Mouse (Mus musculus): ENCODE measurements at regions not wholly inside any gene's neighbourhood (a gene's known extent, or its start where the extent isn't known, plus 50 kb on each side); places are given as distances from the start of the nearest gene placed in this dataset.

DNA sequence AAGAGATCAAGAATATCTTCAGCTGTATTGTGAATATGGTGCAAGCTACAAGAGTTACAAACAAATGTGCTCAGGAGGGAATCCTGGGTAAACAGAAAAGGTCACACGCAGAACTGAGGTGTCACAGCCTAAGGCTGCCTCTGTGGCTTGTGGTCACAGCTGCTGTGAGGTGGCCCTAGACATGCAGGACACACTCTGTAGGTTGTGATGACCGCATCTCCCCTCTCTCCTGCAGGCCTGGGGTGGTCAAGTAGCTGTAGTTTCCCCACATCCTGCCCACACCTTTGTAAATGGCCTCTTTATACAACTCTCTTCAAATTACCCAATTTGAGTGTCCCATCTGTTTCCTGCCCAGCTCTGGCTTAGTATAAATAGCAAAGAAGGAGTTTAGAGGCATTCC lies 75.6 kb upstream of the Ppm1b start:
- ATAC-seq (replicated peaks; ENCODE audit: low FRiP score, poor library complexity, severe bottlenecking), result no peak

- no peak for ATAC-seq (replicated peaks; ENCODE audit: low FRiP score, poor library complexity, severe bottlenecking)
These were observed 68.0 kb upstream of the Ppm1b start for GRCm38 (mm10) chr17:84888525-84888924.

GRCm38 (mm10) chr17:84890871-84891599 lies 65.5 kb upstream of the Ppm1b start:
- no peak for ATAC-seq (replicated peaks; ENCODE audit: low FRiP score, poor library complexity, severe bottlenecking)

- no peak for ATAC-seq (replicated peaks; ENCODE audit: low FRiP score, poor library complexity, severe bottlenecking)
These were observed 63.1 kb upstream of the Ppm1b start for GRCm38 (mm10) chr17:84893273-84894033.

- no peak for ATAC-seq (replicated peaks; ENCODE audit: low FRiP score, poor library complexity, severe bottlenecking)
These were observed 61.0 kb upstream of the Ppm1b start for GRCm38 (mm10) chr17:84895526-84895925.

DNA sequence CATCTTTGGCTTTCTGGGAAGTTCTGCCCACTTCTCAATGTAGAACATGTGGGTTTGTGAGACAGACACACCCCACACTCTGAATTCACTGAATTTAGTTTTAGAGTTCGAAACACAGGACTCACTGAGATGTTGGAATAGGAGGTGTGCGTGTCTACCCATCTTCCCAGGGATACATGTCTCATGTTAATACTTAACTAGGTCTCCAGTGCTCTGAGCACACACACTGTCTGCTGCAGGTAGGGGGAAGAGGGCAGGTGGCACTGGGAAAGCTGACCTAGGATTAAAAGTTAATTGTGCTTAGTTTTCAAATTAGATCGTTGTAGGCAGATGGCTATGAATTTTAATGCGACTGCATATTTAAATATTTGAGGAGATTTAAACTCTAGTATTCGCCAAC lies 60.0 kb upstream of the Ppm1b start:
- no peak for ATAC-seq (replicated peaks; ENCODE audit: low FRiP score, poor library complexity, severe bottlenecking)

- peak; percentile 88 for ATAC-seq (replicated peaks; ENCODE audit: low FRiP score, poor library complexity, severe bottlenecking)
These were observed 58.1 kb upstream of the Ppm1b start for GRCm38 (mm10) chr17:84898407-84898806.

DNA sequence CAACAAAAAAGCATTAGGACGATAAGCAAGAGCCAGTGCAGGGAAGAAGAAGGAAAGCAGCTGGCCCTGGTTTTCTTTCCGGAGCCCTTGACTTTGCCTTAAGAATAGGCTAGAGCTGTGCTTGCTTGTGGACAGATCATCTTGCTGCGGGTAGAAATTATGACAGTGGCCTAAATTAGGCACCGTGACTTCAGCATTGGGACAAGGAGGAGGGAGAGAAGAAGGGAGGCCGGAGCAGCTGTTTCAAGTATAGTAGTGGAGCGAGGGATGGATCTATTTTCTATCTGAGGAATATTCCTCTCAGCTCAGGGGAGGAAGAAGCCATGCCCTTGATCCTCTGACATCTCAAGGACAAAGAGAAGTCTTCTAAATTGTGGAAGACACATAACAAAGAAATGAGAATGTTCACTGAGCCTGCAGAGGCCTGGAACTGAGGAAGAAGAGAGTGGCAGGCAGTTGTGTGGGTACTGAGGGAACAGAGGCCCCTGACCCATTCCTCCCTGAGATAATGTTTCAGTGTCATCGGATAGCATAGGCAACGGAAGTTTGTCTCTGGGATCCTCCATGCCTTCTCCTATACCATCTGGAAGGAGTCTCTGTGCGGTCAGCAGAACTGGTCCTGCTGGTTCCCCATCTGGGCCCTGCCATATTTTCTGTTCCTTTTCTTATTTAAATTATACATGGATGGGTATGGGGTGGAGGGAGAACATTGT lies 52.8 kb upstream of the Ppm1b start:
- ATAC-seq (replicated peaks; ENCODE audit: low FRiP score, poor library complexity, severe bottlenecking), result no peak
